ENCODE assay signal across 35 mouse cellular contexts in the genomic region with DNA sequence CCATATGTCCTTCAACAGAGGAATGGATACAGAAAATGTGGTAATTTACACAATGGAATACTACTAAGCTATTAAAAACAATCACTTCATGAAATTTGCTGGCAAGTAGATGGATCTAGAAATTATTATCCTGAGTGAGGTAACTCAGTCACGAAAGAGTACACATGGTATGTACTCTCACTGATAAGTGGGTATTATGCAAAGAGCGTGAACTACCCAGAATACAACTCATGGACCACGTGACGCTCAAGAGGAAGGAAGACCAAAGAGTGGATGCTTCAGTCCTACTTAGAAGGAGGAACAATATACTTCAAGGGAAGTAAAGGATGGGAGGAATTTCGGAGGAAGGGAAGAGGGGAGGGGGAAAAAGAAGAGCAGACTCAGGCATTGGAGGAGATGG.
"Had no signal": no experiment of that assay in that cellular context is flagged by ENCODE, and none has a peak within 500 bp of the region (broad histone marks: within the 10 kb centered on the region; RNA-seq: fewer than 3 reads in every experiment).

No protein-coding gene starts in this region.

- H3K27ac ChIP-seq: heart, adult 2 months; heart, embryonic 10.5 days; heart, embryonic 13.5 days; heart, embryonic 15.5 days; hindbrain, embryonic 10.5 days; hindbrain, embryonic 12.5 days; hindbrain, embryonic 13.5 days; hindbrain, embryonic 14.5 days; hindbrain, embryonic 15.5 days; hindbrain, postnatal 0 days; intestine, embryonic 15.5 days; kidney, embryonic 15.5 days; kidney, postnatal 0 days had no signal

- H3K9me3 ChIP-seq: heart, embryonic 10.5 days; heart, embryonic 12.5 days; heart, embryonic 13.5 days; heart, embryonic 15.5 days; hindbrain, embryonic 10.5 days; hindbrain, embryonic 12.5 days; hindbrain, embryonic 13.5 days; hindbrain, embryonic 15.5 days; intestine, embryonic 15.5 days; kidney, embryonic 15.5 days had no signal

- H3K4me2 ChIP-seq: heart, embryonic 11.5 days; heart, embryonic 12.5 days; heart, embryonic 13.5 days; heart, embryonic 15.5 days; hindbrain, embryonic 12.5 days; hindbrain, embryonic 13.5 days; hindbrain, embryonic 14.5 days; hindbrain, embryonic 15.5 days; intestine, embryonic 15.5 days; kidney, embryonic 15.5 days had no signal

- DNase-seq: heart, adult 2 months; heart, postnatal 10 days; heart, postnatal 14 days; heart, postnatal 36 days; heart, postnatal 4 days; kidney, adult 11 months; kidney, adult 18-20 months; kidney, adult 2 months; kidney, adult 8-10 months; kidney, adult 9 months; kidney, postnatal 10 days; kidney, postnatal 14 days; kidney, postnatal 25 days; kidney, postnatal 36 days; kidney, postnatal 4 days; layer of hippocampus, adult 9-11 months had no signal

- H3K36me3 ChIP-seq: heart, embryonic 10.5 days; heart, embryonic 12.5 days; heart, embryonic 13.5 days; heart, embryonic 15.5 days; hindbrain, embryonic 10.5 days; hindbrain, embryonic 12.5 days; hindbrain, embryonic 13.5 days; hindbrain, embryonic 15.5 days; intestine, embryonic 15.5 days; kidney, embryonic 15.5 days had no signal

- ATAC-seq: hindbrain, embryonic 16.5 days; hindbrain, postnatal 0 days; inflammation-experienced regulatory T-cells, adult 6 months; intestine, embryonic 15.5 days; intestine, embryonic 16.5 days; intestine, postnatal 0 days had no signal

- H3K27me3 ChIP-seq: heart, embryonic 12.5 days; heart, embryonic 13.5 days; heart, embryonic 15.5 days; hindbrain, embryonic 12.5 days; hindbrain, embryonic 13.5 days; hindbrain, embryonic 15.5 days; intestine, embryonic 15.5 days; kidney, embryonic 15.5 days had no signal

- H3K9ac ChIP-seq: heart, embryonic 12.5 days; heart, embryonic 13.5 days; heart, embryonic 15.5 days; hindbrain, embryonic 12.5 days; hindbrain, embryonic 13.5 days; hindbrain, embryonic 14.5 days; hindbrain, embryonic 15.5 days; intestine, embryonic 15.5 days; kidney, embryonic 15.5 days had no signal

- H3K4me1 ChIP-seq: intestine, embryonic 15.5 days; kidney, embryonic 15.5 days had no signal

- H3K4me3 ChIP-seq: heart, adult 2 months; heart, embryonic 10.5 days; heart, embryonic 12.5 days; heart, embryonic 13.5 days; heart, embryonic 15.5 days; hindbrain, embryonic 10.5 days; hindbrain, embryonic 12.5 days; hindbrain, embryonic 13.5 days; hindbrain, embryonic 15.5 days; intestine, embryonic 15.5 days; kidney, embryonic 15.5 days; layer of hippocampus, adult 2 months had no signal
